Mouse (Mus musculus): ENCODE measurements around the gene Cygb.

- no peak for TF ChIP-seq CTCF (IDR thresholded peaks at IDR 0.05; ENCODE audit: control insufficient read depth, insufficient read depth, low read length)
- no peak for TF ChIP-seq POLR2A (IDR thresholded peaks at IDR 0.05; ENCODE audit: borderline replicate concordance, control insufficient read depth, low read depth, low read length)
Measured at GRCm38 (mm10) chr11:116696426-116696825, 42.3 kb upstream of the Cygb start.

Data from bone marrow, adult 2 months (tissue).